Mouse (Mus musculus) CH12.LX (cell line): ENCODE measurements around the gene Ptges. TPM values are rescaled to one million over a fixed set of nuclear protein-coding genes. Genes with fewer than 3 reads are reported as not detected.

Experiments
- DNase-seq: peaks from one replicate; pipeline ENCODE4 v3.0.0-alpha.2; 2013; ENCODE audit errors: extremely low read depth
- H3K27ac ChIP-seq: 2 replicates; pipeline ENCODE4 v1.5.1; 2012; ENCODE audit warnings: low read depth, mild to moderate bottlenecking, control low read depth, moderate library complexity; ENCODE audit not compliant: insufficient read depth
- H3K27me3 ChIP-seq: replicated peaks from 2 replicates; pipeline ENCODE3; 2012; ENCODE audit warnings: inconsistent platforms
- H3K36me3 ChIP-seq, 2 experiments: replicated peaks in 1 of 2; 2 replicates each; pipeline versions ENCODE3 to v1.6.1; 2012; ENCODE audit warnings: inconsistent platforms in 1 of 2, low read length in 1 of 2, mild to moderate bottlenecking in 1 of 2, mixed read lengths in 1 of 2, moderate library complexity in 1 of 2; ENCODE audit not compliant: control insufficient read depth in 1 of 2, insufficient read depth in 1 of 2
- H3K4me1 ChIP-seq, 2 experiments: 2 replicates each; pipeline ENCODE4 v1.6.1; 2012; ENCODE audit warnings: inconsistent platforms in 1 of 2, moderate library complexity in 1 of 2; ENCODE audit not compliant: insufficient read depth in 2 of 2, control insufficient read depth in 1 of 2
- H3K4me2 ChIP-seq: 2 replicates; pipeline ENCODE4 v1.6.1; 2012; ENCODE audit warnings: low read depth, mild to moderate bottlenecking, control low read depth; ENCODE audit not compliant: poor library complexity, insufficient read depth, severe bottlenecking
- H3K4me3 ChIP-seq, 3 experiments: fragments of 150-350 bp in 1 of 3; sonication (generic) in 1 of 3; replicated peaks in 1 of 3; 2 replicates each; pipeline versions ENCODE3 to v1.5.1; 2011 to 2012; ENCODE audit warnings: low read depth in 2 of 3, low read length in 2 of 3, mild to moderate bottlenecking in 2 of 3, moderate library complexity in 2 of 3, control low read depth in 1 of 3, improper control_type of control experiment in 1 of 3, inconsistent platforms in 1 of 3, mixed read lengths in 1 of 3; ENCODE audit not compliant: poor library complexity in 1 of 3
- H3K79me2 ChIP-seq: replicated peaks from 2 replicates; pipeline ENCODE4 v1.6.1; 2012; ENCODE audit warnings: mild to moderate bottlenecking, moderate library complexity; ENCODE audit not compliant: control insufficient read depth, poor library complexity, insufficient read depth, severe bottlenecking; ENCODE audit errors: extremely low read depth
- H3K9ac ChIP-seq: 2 replicates; pipeline ENCODE4 v1.6.1; 2012; ENCODE audit warnings: low read depth, mild to moderate bottlenecking, control low read depth, moderate library complexity; ENCODE audit not compliant: insufficient read depth
- H3K9me3 ChIP-seq: replicated peaks from 2 replicates; pipeline ENCODE3; 2012; ENCODE audit warnings: low read length, inconsistent platforms, mixed read lengths
- BHLHE40 ChIP-seq: IDR thresholded peaks from 2 replicates; pipeline ENCODE4 v1.6.1; 2011; ENCODE audit warnings: mild to moderate bottlenecking, low read depth, low read length, improper control_type of control experiment
- CTCF ChIP-seq, 2 experiments: IDR thresholded peaks in 1 of 2; conservative IDR thresholded peaks in 1 of 2; 2 replicates each; pipeline ENCODE4 v1.5.1; 2011 to 2012; ENCODE audit warnings: low read depth in 2 of 2, low read length in 2 of 2, improper control_type of control experiment in 1 of 2, inconsistent platforms in 1 of 2, mild to moderate bottlenecking in 1 of 2, moderate library complexity in 1 of 2
- E2F4 ChIP-seq: IDR thresholded peaks from 2 replicates; pipeline ENCODE4 v1.6.1; 2011; ENCODE audit warnings: low read depth, low read length, improper control_type of control experiment; ENCODE audit not compliant: insufficient replicate concordance
- ELF1 ChIP-seq: IDR thresholded peaks from 2 replicates; pipeline ENCODE4 v1.6.1; 2014; ENCODE audit warnings: low read depth, mild to moderate bottlenecking, inconsistent platforms, low read length, improper control_type of control experiment
- ETS1 ChIP-seq: conservative IDR thresholded peaks from 2 replicates; pipeline ENCODE4 v1.6.1; 2012; ENCODE audit warnings: low read depth, mild to moderate bottlenecking, inconsistent platforms, low read length, improper control_type of control experiment, moderate library complexity
- HCFC1 ChIP-seq: IDR thresholded peaks from 2 replicates; pipeline ENCODE4 v1.6.1; 2012; ENCODE audit warnings: low read depth, mild to moderate bottlenecking, inconsistent platforms, low read length, improper control_type of control experiment
- IRF4 ChIP-seq: IDR thresholded peaks from 2 replicates; pipeline ENCODE4 v1.6.1; 2014; ENCODE audit warnings: low read depth, mild to moderate bottlenecking, inconsistent platforms, low read length, improper control_type of control experiment
- KAT2A ChIP-seq: IDR thresholded peaks from 2 replicates; pipeline ENCODE4 v1.6.1; 2012; ENCODE audit warnings: low read length, improper control_type of control experiment, inconsistent platforms; ENCODE audit not compliant: insufficient replicate concordance
- MAX ChIP-seq: IDR thresholded peaks from 2 replicates; pipeline ENCODE4 v1.6.1; 2011; ENCODE audit warnings: low read length, improper control_type of control experiment
- MAZ ChIP-seq: IDR thresholded peaks from 2 replicates; pipeline ENCODE4 v1.6.1; 2012; ENCODE audit warnings: low read depth, mild to moderate bottlenecking, inconsistent platforms, low read length, improper control_type of control experiment, moderate library complexity
- MEF2A ChIP-seq: IDR thresholded peaks from 2 replicates; pipeline ENCODE4 v1.6.1; 2014; ENCODE audit warnings: low read depth, mild to moderate bottlenecking, inconsistent platforms, low read length, improper control_type of control experiment, borderline replicate concordance
- MXI1 ChIP-seq: IDR thresholded peaks from 2 replicates; pipeline ENCODE4 v1.6.1; 2011; ENCODE audit warnings: mild to moderate bottlenecking, low read depth, low read length, improper control_type of control experiment
- MYC ChIP-seq: IDR thresholded peaks from 2 replicates; pipeline ENCODE4 v1.6.1; 2011; ENCODE audit warnings: low read depth, mild to moderate bottlenecking, improper control_type of control experiment, low read length
- NELFE ChIP-seq: IDR thresholded peaks from 2 replicates; pipeline ENCODE4 v1.6.1; 2011; ENCODE audit warnings: low read depth, low read length, improper control_type of control experiment
- NRF1 ChIP-seq: IDR thresholded peaks from 2 replicates; pipeline ENCODE4 v1.6.1; 2014; ENCODE audit warnings: low read depth, mild to moderate bottlenecking, inconsistent platforms, low read length, improper control_type of control experiment, moderate library complexity
- POLR2A ChIP-seq: IDR thresholded peaks from 2 replicates; pipeline ENCODE4 v1.6.1; 2011; ENCODE audit warnings: low read depth, mild to moderate bottlenecking, improper control_type of control experiment, low read length
- POLR2AphosphoS2 ChIP-seq: IDR thresholded peaks from 2 replicates; pipeline ENCODE4 v1.6.1; 2011; ENCODE audit warnings: low read depth, low read length, improper control_type of control experiment
- RCOR1 ChIP-seq: conservative IDR thresholded peaks from 2 replicates; pipeline ENCODE4 v1.6.1; 2012; ENCODE audit warnings: low read depth, mild to moderate bottlenecking, inconsistent platforms, low read length, improper control_type of control experiment
- SIN3A ChIP-seq: IDR thresholded peaks from 2 replicates; pipeline ENCODE4 v1.6.1; 2012; ENCODE audit warnings: low read length, improper control_type of control experiment, inconsistent platforms
- SMC3 ChIP-seq: IDR thresholded peaks from 2 replicates; pipeline ENCODE4 v1.6.1; 2011; ENCODE audit warnings: low read depth, low read length, improper control_type of control experiment
- TBP ChIP-seq: conservative IDR thresholded peaks from 2 replicates; pipeline ENCODE4 v1.6.1; 2011; ENCODE audit warnings: low read depth, low read length, improper control_type of control experiment
- TCF12 ChIP-seq: IDR thresholded peaks from 2 replicates; pipeline ENCODE4 v1.6.1; 2014; ENCODE audit warnings: low read depth, mild to moderate bottlenecking, inconsistent platforms, low read length, improper control_type of control experiment
- UBTF ChIP-seq: IDR thresholded peaks from 2 replicates; pipeline ENCODE4 v1.6.1; 2012; ENCODE audit warnings: low read depth, mild to moderate bottlenecking, inconsistent platforms, low read length, improper control_type of control experiment, moderate library complexity
- USF2 ChIP-seq: conservative IDR thresholded peaks from 2 replicates; pipeline ENCODE4 v1.6.1; 2011; ENCODE audit warnings: low read depth, low read length, improper control_type of control experiment
- ZC3H11A ChIP-seq: IDR thresholded peaks from 2 replicates; pipeline ENCODE4 v1.6.1; 2012; ENCODE audit warnings: low read depth, mild to moderate bottlenecking, inconsistent platforms, low read length, improper control_type of control experiment
- ZMIZ1 ChIP-seq: IDR thresholded peaks from 2 replicates; pipeline ENCODE4 v1.6.1; 2012; ENCODE audit warnings: low read depth, mild to moderate bottlenecking, inconsistent platforms, low read length, improper control_type of control experiment
- dilution Hi-C: fragments of 300-500 bp; cut with MboI; formaldehyde crosslinking; loops from 2 replicates; pipeline ENCODE4 v1.14.3; 2020; ENCODE audit warnings: low sequenced_read_pairs; ENCODE audit not compliant: extremely low pct_unique_long_range_greater_than_20kb, extremely low pct_ligation_motif_present
- in situ Hi-C: fragments of 300-500 bp; cut with MboI; formaldehyde crosslinking; loops from 3 replicates; pipeline ENCODE4 v1.14.3; 2019; ENCODE audit warnings: low sequenced_read_pairs, low pct_ligation_motif_present, low pct_unique_long_range_greater_than_20kb, mixed read lengths
- polyA plus RNA-seq: library from polyadenylated mRNA; unstranded; fragments of >175 nt; gene quantifications from 2 replicates; pipeline ENCODE4 v1.2.1, GENCODE M21; 2012; ENCODE audit warnings: low read depth; ENCODE audit not compliant: insufficient read length
- total RNA-seq, 2 experiments: library from RNA; depleted of rRNA; stranded (reverse); fragments of 300-350 nt in 1 of 2; fragments of >200 nt in 1 of 2; gene quantifications; 2 replicates each; pipeline ENCODE4 v1.2.3; 2012 to 2014

Gene Ptges
- total and polyA plus RNA-seq, 3 experiments, result 0.04 to 0.09 TPM; not detected in 1

DNA sequence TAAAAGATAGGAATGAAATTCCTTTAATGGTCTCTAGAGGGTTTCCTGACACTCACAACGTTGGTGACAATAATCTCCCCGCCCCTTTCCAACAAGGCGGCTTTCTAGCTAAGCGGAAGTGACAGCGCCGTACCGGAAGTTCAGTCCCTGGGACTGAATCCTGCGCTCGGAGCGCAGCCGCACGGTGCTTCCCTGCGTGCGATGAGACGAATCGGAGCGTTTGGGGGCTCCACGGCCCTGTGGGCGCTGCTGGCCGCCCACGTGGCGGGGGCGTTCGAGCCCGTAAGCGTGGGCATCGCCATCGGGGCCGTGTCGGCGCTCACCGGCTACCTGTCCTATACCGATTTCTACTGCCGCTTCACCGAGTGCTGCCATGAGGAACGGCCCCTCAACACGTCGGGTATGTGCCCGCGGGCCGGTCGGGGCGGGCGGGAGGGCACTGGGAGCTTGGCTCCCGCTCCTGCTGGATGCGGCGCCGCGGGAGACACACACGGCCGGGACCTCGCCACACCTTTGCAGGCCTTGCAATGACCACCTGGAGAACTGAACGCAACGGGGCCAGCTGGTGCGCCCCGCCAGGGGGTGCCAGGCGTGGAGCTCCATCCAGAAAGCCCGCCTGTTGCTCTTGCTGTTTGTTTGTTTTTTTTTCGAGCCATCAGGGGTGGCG is 23.3 kb upstream of the Ptges start, which contains the start of gene Tor1b:
Tor1b (plus strand) TSS at position 136 of the 667 bp plus-strand sequence.
- in situ Hi-C loops (no loop called here), dilution Hi-C loops (no loop called here)
- peak; percentile 94 for DNase-seq
- TF ChIP-seq UBTF, result peak; percentile 72; the same call in 1 of the 2 replicates
- TF ChIP-seq ZMIZ1, result peak; percentile 93
- no peak for TF ChIP-seq ETS1
- TF ChIP-seq IRF4, result peak; percentile 4; the same call in 1 of the 2 replicates
- TF ChIP-seq E2F4, result no peak
- TF ChIP-seq KAT2A, result 0 out of 2 replicates have a peak, but pooled peaks have one; percentile 7
- TF ChIP-seq SMC3, result no peak
- no peak for TF ChIP-seq RCOR1
- peak; percentile 80 for TF ChIP-seq NRF1
- peak; percentile 90 for TF ChIP-seq ELF1
- peak; percentile 75 for TF ChIP-seq HCFC1
- TF ChIP-seq POLR2A, result peak; percentile 99
- peak; percentile 85 for TF ChIP-seq MXI1
- TF ChIP-seq MAX, result 0 out of 2 replicates have a peak, but pooled peaks have one; percentile 71
- 0 out of 2 replicates have a peak, but pooled peaks have one; percentile 68 for TF ChIP-seq MYC
- peak; percentile 52; the same call in 1 of the 2 replicates for TF ChIP-seq MEF2A
- TF ChIP-seq MAZ, result no peak
- no peak for TF ChIP-seq USF2
- TF ChIP-seq SIN3A, result peak; percentile 94; the same call in 1 of the 2 replicates
- TF ChIP-seq NELFE, result peak; percentile 99
- no peak for TF ChIP-seq BHLHE40
- peak; percentile 73 for TF ChIP-seq TCF12
- TF ChIP-seq TBP, result peak; percentile 70; the same call in 1 of the 2 replicates
- no peak for TF ChIP-seq ZC3H11A
- peak; percentile 89; the same call in 1 of the 2 replicates for TF ChIP-seq POLR2AphosphoS2
- peak in 1 of 2 experiments; percentile 34; a peak in 2 of 4 replicates for TF ChIP-seq CTCF (conservative IDR thresholded peaks at IDR 0.05 in 1 of 2, IDR thresholded peaks at IDR 0.05 in 1 of 2; ENCODE audit: low read depth in 2 of 2, low read length in 2 of 2)
- Histone ChIP-seq H3K27me3 (peaks cover 27% of the 10 kb centered on the region), H3K9me3 (peaks cover 13% of the 10 kb centered on the region), H3K27ac (peak within 1 kb of the TSS; percentile 46), H3K9ac (peak within 1 kb of the TSS; percentile 82), H3K4me1 (peaks cover 6 to 32% of the 10 kb centered on the region in 2 experiments; a peak in 3 of 4 replicates), H3K4me3 (peak within 1 kb of the TSS; percentile 80 to 88 (median 88)), H3K4me2 (peak within 1 kb of the TSS; percentile 82), H3K36me3 (peaks cover 25 to 35% of the 10 kb centered on the region in 2 experiments), H3K79me2 (peaks cover 34% of the 10 kb centered on the region)
